ENCODE assay signal across 8 mouse cellular contexts in genomic region chr5:43094329-43094898, GRCm38 (mm10).
DNase-seq lines count a peak whose midpoint lies in the region; ATAC-seq and TF ChIP-seq lines count a peak whose summit lies in the region.

No protein-coding gene starts in this region.

- peak; percentile 22 to 31 for DNase-seq in cerebellum, adult 18-20 months
- peak; percentile 14 for DNase-seq in embryonic facial prominence, embryonic 11.5 days (ENCODE audit: low spot score)
- DNase-seq in kidney, postnatal 36 days, result peak; percentile 54 to 64
- peak; percentile 20 for DNase-seq in midbrain, embryonic 10.5 days (ENCODE audit: low spot score)
- DNase-seq in right cerebral cortex, adult 18-20 months, result no peak
- DNase-seq in layer of hippocampus, adult 8-10 months (ENCODE audit: low spot score in 2 of 2), result no peak
- no peak for DNase-seq in left cerebral cortex, adult 2 months (ENCODE audit: extremely low spot score in 1 of 2, low spot score in 2 of 2)

- no peak overlapping the region for H3K9ac ChIP-seq in embryonic facial prominence, embryonic 11.5 days (replicated peaks; ENCODE audit: low read length)
- H3K9ac ChIP-seq in heart, embryonic 15.5 days, result no peak overlapping the region; the same call in 1 of the 2 replicates

- no peak overlapping the region for H3K27ac ChIP-seq in embryonic facial prominence, embryonic 11.5 days (replicated peaks; ENCODE audit: low read depth, low read length)
- H3K27ac ChIP-seq in heart, embryonic 15.5 days, result peak overlapping the region; percentile 81
- H3K27ac ChIP-seq in midbrain, embryonic 10.5 days (replicated peaks), result 0 out of 2 replicates have a peak overlapping the region, but pooled peaks have one; percentile 13
- no peak overlapping the region for H3K27ac ChIP-seq in left cerebral cortex, adult 2 months

- no peaks in the 10 kb centered on the region for H3K36me3 ChIP-seq in embryonic facial prominence, embryonic 11.5 days (replicated peaks; ENCODE audit: control insufficient read depth, insufficient read depth, low read depth, low read length)
- H3K36me3 ChIP-seq in heart, embryonic 15.5 days, result no peaks in the 10 kb centered on the region
- H3K36me3 ChIP-seq in midbrain, embryonic 10.5 days, result no peaks in the 10 kb centered on the region

- no peak for TF ChIP-seq CTCF in left cerebral cortex, adult 2 months (IDR thresholded peaks at IDR 0.05)

- no peaks in the 10 kb centered on the region; the same call in 1 of the 2 replicates for H3K4me1 ChIP-seq in embryonic facial prominence, embryonic 11.5 days (ENCODE audit: control insufficient read depth, insufficient read depth, low read length)
- H3K4me1 ChIP-seq in heart, embryonic 15.5 days (replicated peaks), result peaks cover 15% of the 10 kb centered on the region
- H3K4me1 ChIP-seq in midbrain, embryonic 10.5 days, result peaks cover 17% of the 10 kb centered on the region

- H3K9me3 ChIP-seq in embryonic facial prominence, embryonic 11.5 days (replicated peaks; ENCODE audit: control insufficient read depth, low read length), result no peaks in the 10 kb centered on the region
- H3K9me3 ChIP-seq in heart, embryonic 15.5 days (replicated peaks), result no peaks in the 10 kb centered on the region
- H3K9me3 ChIP-seq in midbrain, embryonic 10.5 days (replicated peaks), result no peaks in the 10 kb centered on the region

- 18% methylated on average over 7 of the region's 7 CpGs for WGBS in embryonic facial prominence, embryonic 11.5 days
- 8% methylated on average over 7 of the region's 7 CpGs for WGBS in heart, embryonic 15.5 days
- 24% methylated on average over 7 of the region's 7 CpGs for WGBS in midbrain, embryonic 10.5 days

- H3K27me3 ChIP-seq in embryonic facial prominence, embryonic 11.5 days (ENCODE audit: control insufficient read depth, insufficient read depth, low read length), result no peaks in the 10 kb centered on the region
- no peaks in the 10 kb centered on the region for H3K27me3 ChIP-seq in heart, embryonic 15.5 days
- H3K27me3 ChIP-seq in midbrain, embryonic 10.5 days (ENCODE audit: low read depth, poor library complexity, severe bottlenecking), result peaks cover 13% of the 10 kb centered on the region; the same call in 1 of the 2 replicates

- H3K4me2 ChIP-seq in embryonic facial prominence, embryonic 11.5 days (ENCODE audit: low read depth, low read length), result no peak overlapping the region
- H3K4me2 ChIP-seq in heart, embryonic 15.5 days, result peak overlapping the region; percentile 25; the same call in 1 of the 2 replicates

- peak; percentile 90 for ATAC-seq in embryonic facial prominence, embryonic 11.5 days (replicated peaks; ENCODE audit: insufficient number of reproducible peaks, low FRiP score, low TSS enrichment, low read depth)
- ATAC-seq in heart, embryonic 15.5 days (replicated peaks; ENCODE audit: insufficient number of reproducible peaks, insufficient read depth, low FRiP score, low read depth), result peak; percentile 95

- intact Hi-C loops in left cerebral cortex, adult 2 months (cut with DNase I), result no loop called here

- no peak overlapping the region for H3K4me3 ChIP-seq in embryonic facial prominence, embryonic 11.5 days (ENCODE audit: low read depth, low read length)
- H3K4me3 ChIP-seq in heart, embryonic 15.5 days, result no peak overlapping the region
- H3K4me3 ChIP-seq in midbrain, embryonic 10.5 days, result no peak overlapping the region
- H3K4me3 ChIP-seq in left cerebral cortex, adult 2 months, result no peak overlapping the region

Comparison
In these comparisons a context has a peak if more than half of its experiments do, and no peak if none do; other contexts are left out.
1. DNase-seq: peak in cerebellum, adult 18-20 months (2 of 2), embryonic facial prominence, embryonic 11.5 days (single experiment), kidney, postnatal 36 days (2 of 2) and midbrain, embryonic 10.5 days (single experiment); none in right cerebral cortex, adult 18-20 months (single experiment), layer of hippocampus, adult 8-10 months (0 of 2) and left cerebral cortex, adult 2 months (0 of 2).
2. H3K27ac ChIP-seq: peak in heart, embryonic 15.5 days (single experiment) and midbrain, embryonic 10.5 days (single experiment); none in embryonic facial prominence, embryonic 11.5 days (single experiment) and left cerebral cortex, adult 2 months (single experiment).